Mouse (Mus musculus): ENCODE measurements at regions not wholly inside any gene's neighbourhood (a gene's known extent, or its start where the extent isn't known, plus 50 kb on each side); places are given as distances from the start of the nearest gene placed in this dataset.
A peak's percentile ranks its signal among the peaks of the same experiment; 100 is the strongest.

GRCm38 (mm10) chr10:50138351-50138750 is 349.8 kb upstream of the Grik2 start:
- 47% methylated on average over 1 of the region's 1 CpGs for WGBS
- Histone ChIP-seq H3K4me3 (ENCODE audit: low read depth, low read length) (no peak overlapping the region), H3K27me3 (replicated peaks; ENCODE audit: insufficient read depth, low read length) (no peaks in the 10 kb centered on the region), H3K9me3 (ENCODE audit: low read length) (no peaks in the 10 kb centered on the region), H3K9ac (replicated peaks; ENCODE audit: low read depth) (no peak overlapping the region), H3K4me2 (replicated peaks; ENCODE audit: low read depth, low read length) (no peak overlapping the region), H3K27ac (ENCODE audit: low read length) (no peak overlapping the region), H3K36me3 (ENCODE audit: insufficient read depth, low read length) (no peaks in the 10 kb centered on the region), H3K4me1 (ENCODE audit: insufficient read depth, low read depth, low read length) (no peaks in the 10 kb centered on the region)
- ATAC-seq (no peak), DNase-seq (ENCODE audit: low spot score) (no peak)
- TF ChIP-seq CTCF (IDR thresholded peaks at IDR 0.05) (no peak), EP300 (IDR thresholded peaks at IDR 0.05) (no peak)

GRCm38 (mm10) chr10:50137783-50138182 is 349.2 kb upstream of the Grik2 start:
- Histone ChIP-seq H3K36me3 (ENCODE audit: insufficient read depth, low read length) (no peaks in the 10 kb centered on the region), H3K9me3 (ENCODE audit: low read length) (no peaks in the 10 kb centered on the region), H3K4me2 (replicated peaks; ENCODE audit: low read depth, low read length) (no peak overlapping the region), H3K4me1 (ENCODE audit: insufficient read depth, low read depth, low read length) (no peaks in the 10 kb centered on the region), H3K27ac (ENCODE audit: low read length) (no peak overlapping the region), H3K9ac (replicated peaks; ENCODE audit: low read depth) (no peak overlapping the region), H3K27me3 (replicated peaks; ENCODE audit: insufficient read depth, low read length) (no peaks in the 10 kb centered on the region), H3K4me3 (ENCODE audit: low read depth, low read length) (no peak overlapping the region)
- WGBS, result 42% methylated on average over 7 of the region's 7 CpGs
- no peak for TF ChIP-seq EP300 (IDR thresholded peaks at IDR 0.05)
- no peak for TF ChIP-seq CTCF (IDR thresholded peaks at IDR 0.05)
- DNase-seq (ENCODE audit: low spot score), result peak; percentile 11
- no peak for ATAC-seq

GRCm38 (mm10) chr10:50136165-50136564 is 347.6 kb upstream of the Grik2 start:
- DNase-seq (ENCODE audit: low spot score) (no peak), ATAC-seq (no peak)
- Histone ChIP-seq H3K27me3 (replicated peaks; ENCODE audit: insufficient read depth, low read length) (no peaks in the 10 kb centered on the region), H3K4me1 (ENCODE audit: insufficient read depth, low read depth, low read length) (no peaks in the 10 kb centered on the region), H3K4me3 (ENCODE audit: low read depth, low read length) (no peak overlapping the region), H3K27ac (ENCODE audit: low read length) (no peak overlapping the region), H3K9ac (replicated peaks; ENCODE audit: low read depth) (no peak overlapping the region), H3K4me2 (replicated peaks; ENCODE audit: low read depth, low read length) (no peak overlapping the region), H3K36me3 (ENCODE audit: insufficient read depth, low read length) (no peaks in the 10 kb centered on the region), H3K9me3 (ENCODE audit: low read length) (no peaks in the 10 kb centered on the region)
- TF ChIP-seq EP300 (IDR thresholded peaks at IDR 0.05), result no peak
- TF ChIP-seq CTCF (IDR thresholded peaks at IDR 0.05), result no peak
- 88% methylated on average over 1 of the region's 1 CpGs for WGBS

- WGBS, result 38% methylated on average over 1 of the region's 1 CpGs
- H3K4me3 ChIP-seq (ENCODE audit: low read depth, low read length), result no peak overlapping the region
Measured at GRCm38 (mm10) chr10:50135499-50135898, 346.9 kb upstream of the Grik2 start.

More at GRCm38 (mm10) chr10:50135499-50135898, 346.9 kb upstream of the Grik2 start:
- H3K4me2 ChIP-seq (replicated peaks; ENCODE audit: low read depth, low read length), result no peak overlapping the region
- no peak overlapping the region for H3K9ac ChIP-seq (replicated peaks; ENCODE audit: low read depth)
- H3K4me1 ChIP-seq (ENCODE audit: insufficient read depth, low read depth, low read length), result no peaks in the 10 kb centered on the region
- no peak for ATAC-seq
- H3K9me3 ChIP-seq (ENCODE audit: low read length), result no peaks in the 10 kb centered on the region
- H3K27ac ChIP-seq (ENCODE audit: low read length), result no peak overlapping the region
- no peaks in the 10 kb centered on the region for H3K36me3 ChIP-seq (ENCODE audit: insufficient read depth, low read length)
- TF ChIP-seq CTCF (IDR thresholded peaks at IDR 0.05) (no peak), EP300 (IDR thresholded peaks at IDR 0.05) (no peak)
- no peak for DNase-seq (ENCODE audit: low spot score)
- no peaks in the 10 kb centered on the region for H3K27me3 ChIP-seq (replicated peaks; ENCODE audit: insufficient read depth, low read length)
